Mouse (Mus musculus): Measurements from ENCODE around the gene Pdcd1lg2.

DNA sequence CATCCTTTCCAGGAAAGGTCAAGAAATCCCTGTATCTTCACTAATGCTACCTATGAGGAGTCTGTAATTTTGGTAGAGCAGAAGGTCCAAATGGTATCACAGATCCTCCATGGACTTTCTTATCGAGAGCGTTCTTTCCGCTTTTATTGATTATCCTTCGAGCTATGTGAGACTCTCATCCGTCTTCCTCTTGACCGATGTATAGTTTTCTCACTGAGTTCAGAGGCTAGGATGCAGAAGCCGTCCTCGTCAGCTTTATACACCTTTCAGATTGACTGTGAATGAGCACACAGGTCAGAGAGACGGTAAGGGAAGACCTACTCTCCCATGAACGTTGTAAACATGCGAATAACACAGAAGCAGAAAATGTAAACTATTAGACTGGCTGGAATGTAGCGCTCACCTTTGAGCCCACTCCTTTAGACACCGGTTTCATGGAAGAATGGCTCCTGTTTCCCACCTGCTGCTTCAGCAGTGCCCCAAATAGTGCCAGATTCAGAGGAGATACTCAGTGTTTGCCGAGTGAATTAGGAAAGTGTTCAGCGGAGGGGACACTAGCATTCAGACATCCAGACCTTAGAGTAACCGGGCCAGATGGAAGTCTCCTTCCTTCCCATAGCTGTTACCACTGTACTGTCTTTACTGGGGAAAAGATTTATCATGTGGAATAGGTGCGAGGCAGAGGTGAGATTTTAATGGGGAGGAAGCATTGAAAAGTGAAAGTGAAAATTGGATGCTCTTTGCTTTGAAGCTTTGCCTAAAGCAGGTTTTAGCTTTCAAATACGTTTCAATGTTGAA is 39.2 kb upstream of the Pdcd1lg2 start:
- TF ChIP-seq CTCF (IDR thresholded peaks at IDR 0.05; ENCODE audit: insufficient read depth, low read length), result no peak
- no peak for TF ChIP-seq POLR2A (IDR thresholded peaks at IDR 0.05; ENCODE audit: borderline replicate concordance, extremely low read depth, low read depth, low read length)

Data from lung, adult 2 months (tissue).